Mouse (Mus musculus) embryonic stem cell, embryonic (primary cell): ENCODE results near the gene Rbfox3.

Experiments
- CTCF ChIA-PET, 4 experiments: fragments of 300-600 bp in 2 of 4; fragments of 350-600 bp in 2 of 4; sonication (Branson Sonifier 250); formaldehyde crosslinking; loops; one replicate each; lab custom pipeline; 2022; ENCODE audit warnings: inconsistent platforms in 2 of 4; lab: Charles Lee
- POLR2A ChIA-PET, 4 experiments: fragments of 300-600 bp in 2 of 4; fragments of 350-600 bp in 2 of 4; sonication (Branson Sonifier 250); formaldehyde crosslinking; loops; one replicate each; lab custom pipeline; 2022; ENCODE audit warnings: antibody characterized with exemption in 4 of 4, inconsistent platforms in 1 of 4; lab: Charles Lee

Rbfox3 gene

DNA sequence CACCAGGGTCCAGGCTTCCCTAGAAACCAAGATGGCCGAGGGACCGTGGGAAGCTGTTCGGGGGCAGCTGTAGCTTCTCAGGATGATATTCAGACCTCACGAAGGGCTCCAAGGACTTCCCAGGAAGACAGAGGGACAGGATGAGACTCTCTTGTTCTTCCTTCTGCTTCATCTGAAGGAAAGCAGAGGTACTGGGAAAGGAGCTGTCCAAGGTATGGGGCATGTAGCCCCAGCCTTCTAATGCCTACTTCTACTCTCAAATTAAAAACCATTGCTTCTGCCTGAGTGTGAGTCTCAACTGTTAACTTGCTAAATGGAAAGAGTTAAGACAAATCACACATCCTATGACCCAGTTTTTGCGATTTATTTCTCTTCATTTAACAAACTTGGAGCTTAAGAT lies 355.8 kb downstream of the Rbfox3 start:
- ChIA-PET POLR2A (interaction anchor here in 2 of 4 experiments (0.6 to 1.5 kb wide), 3 partner anchors 10 to 1646 kb away, joined by 3 to 4 read pairs (median 4); no protein-coding TSS in a partner anchor), CTCF (interaction anchor here in 3 of 4 experiments (0.6 to 1.3 kb wide), 7 partner anchors 12 to 183 kb away, joined by 3 to 15 read pairs (median 4); no protein-coding TSS in a partner anchor)

DNA sequence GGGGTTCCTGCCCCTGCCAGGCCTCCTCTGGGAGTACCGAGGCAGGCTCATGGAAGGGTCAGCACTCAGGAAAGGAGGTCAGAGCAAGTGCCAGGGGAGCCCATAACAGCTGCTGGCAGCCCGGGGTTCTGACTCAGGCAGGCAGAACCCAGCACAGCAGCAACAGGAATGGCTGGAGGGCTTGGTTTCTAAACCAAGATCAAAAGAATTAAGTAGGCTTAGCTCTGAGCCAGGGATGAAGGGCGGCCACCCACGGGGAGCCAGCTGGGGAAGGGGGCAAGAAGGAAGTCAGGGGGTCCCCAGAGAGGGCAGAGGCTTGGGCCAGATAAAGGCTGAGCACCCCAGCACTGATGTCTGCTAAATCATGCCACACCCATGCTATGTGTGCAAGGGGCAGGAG lies 356.9 kb downstream of the Rbfox3 start:
- ChIA-PET POLR2A (interaction anchor here in 2 of 4 experiments (0.9 to 1.5 kb wide), 2 partner anchors 11 to 503 kb away, joined by 4 to 5 read pairs; no protein-coding TSS in a partner anchor), CTCF (interaction anchor here in 2 of 4 experiments (0.7 kb wide), 2 partner anchors 19 to 732 kb away, joined by 4 to 5 read pairs; no protein-coding TSS in a partner anchor)

DNA sequence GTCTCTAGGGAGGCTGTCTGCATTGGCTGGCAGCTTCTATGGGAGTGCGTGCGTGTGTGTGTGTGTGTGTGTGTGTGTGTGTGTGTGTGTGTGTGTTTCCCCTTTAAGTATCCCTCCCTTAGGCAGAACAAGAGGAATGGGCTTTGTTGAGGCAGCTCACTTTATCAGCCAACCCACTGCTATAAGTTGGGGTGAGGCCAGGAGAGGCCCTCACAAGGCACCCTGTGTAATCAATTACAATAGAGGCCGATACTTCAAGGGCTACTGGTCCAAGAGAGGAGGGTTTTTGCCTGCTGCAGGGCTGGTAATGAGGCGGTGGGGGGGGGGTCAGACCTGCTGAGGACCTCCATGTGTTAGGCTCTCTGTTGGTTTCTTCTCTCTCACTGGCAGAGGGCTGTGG lies 357.5 kb downstream of the Rbfox3 start:
- CTCF ChIA-PET = interaction anchor here in 2 of 4 experiments (0.5 to 0.7 kb wide), 4 partner anchors 85 to 1266 kb away, joined by 3 to 14 read pairs (median 4); no protein-coding TSS in a partner anchor

DNA sequence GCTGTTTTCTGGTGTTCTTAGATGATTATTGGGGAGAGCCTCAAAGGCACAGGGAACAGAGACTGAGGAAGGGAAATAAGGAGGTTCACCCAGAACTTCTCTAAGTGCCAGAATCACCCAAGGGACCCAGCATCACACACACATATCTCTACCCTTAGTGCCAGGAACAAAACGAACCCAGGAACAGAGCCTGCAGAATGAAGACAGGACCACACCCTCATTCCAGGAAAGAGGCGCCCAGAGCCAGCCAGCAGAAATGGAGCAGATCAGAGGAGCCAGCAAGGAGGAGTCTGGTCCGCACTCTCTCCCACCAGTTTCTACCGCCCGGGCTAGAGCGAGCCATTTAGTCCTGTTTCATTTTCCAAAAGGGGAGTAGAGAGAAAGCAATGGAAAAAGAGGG lies 358.4 kb downstream of the Rbfox3 start:
- ChIA-PET POLR2A (interaction anchor here (0.6 to 1.5 kb wide), 9 partner anchors 10 to 1617 kb away, joined by 3 to 12 read pairs (median 3); no protein-coding TSS in a partner anchor), CTCF (interaction anchor here in 3 of 4 experiments (0.6 to 2.0 kb wide), 13 partner anchors 14 to 679 kb away, joined by 3 to 25 read pairs (median 8); no protein-coding TSS in a partner anchor)

More for the DNA sequence above, 357.5 kb downstream of the Rbfox3 start:
- POLR2A ChIA-PET = interaction anchor here in 3 of 4 experiments (0.6 to 1.1 kb wide), 4 partner anchors 18 to 613 kb away, joined by 3 to 12 read pairs (median 4); no protein-coding TSS in a partner anchor

DNA sequence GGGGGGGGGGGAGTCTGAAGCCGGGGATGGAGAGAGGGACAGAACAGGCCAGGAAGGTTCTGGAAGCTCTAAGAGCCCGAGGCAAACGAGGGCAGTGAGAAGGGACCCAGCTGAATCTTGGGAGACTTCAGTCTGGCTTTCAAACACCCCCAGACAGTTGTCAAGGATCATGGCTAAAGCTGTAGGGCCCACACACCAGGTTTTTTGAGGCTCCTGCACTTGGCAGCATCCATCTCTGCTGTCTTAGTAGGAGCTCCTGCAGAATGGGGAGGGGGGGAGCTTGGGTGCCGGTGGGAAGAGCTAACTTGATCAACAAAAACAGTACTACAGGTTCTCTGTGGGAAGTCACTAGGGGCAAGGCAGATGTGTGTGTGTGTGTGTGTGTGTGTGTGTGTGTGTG lies 358.9 kb downstream of the Rbfox3 start:
- POLR2A ChIA-PET = interaction anchor here in 3 of 4 experiments (0.6 to 1.7 kb wide), 11 partner anchors 8 to 1616 kb away, joined by 3 to 6 read pairs (median 3); no protein-coding TSS in a partner anchor

DNA sequence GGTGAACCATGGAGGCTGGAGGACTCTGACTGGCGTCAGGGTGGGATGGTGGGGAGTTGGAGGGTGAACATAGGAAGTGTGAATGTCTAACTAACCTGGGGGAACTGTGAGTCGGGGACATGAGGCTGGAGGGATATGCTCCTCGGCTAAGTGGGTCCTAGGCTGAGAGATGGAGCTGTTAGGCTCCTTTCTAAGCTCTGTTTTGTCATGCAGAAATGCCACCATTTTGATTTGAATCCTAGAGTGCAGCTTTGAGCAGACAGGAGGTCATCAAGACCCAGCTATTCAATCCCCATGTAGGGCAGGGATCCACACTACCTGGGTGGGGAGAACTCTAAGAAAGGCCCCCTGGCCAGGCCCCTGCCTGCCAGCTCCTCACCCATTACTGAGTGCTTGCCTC lies 359.7 kb downstream of the Rbfox3 start:
- POLR2A ChIA-PET = interaction anchor here in 3 of 4 experiments (0.6 to 1.7 kb wide), 12 partner anchors 9 to 1381 kb away, joined by 3 to 6 read pairs (median 3); partner anchors contain the start of gene Cant1 (in 1 of the 3)
- CTCF ChIA-PET = interaction anchor here (0.6 to 2.0 kb wide), 15 partner anchors 12 to 643 kb away, joined by 3 to 10 read pairs (median 4); no protein-coding TSS in a partner anchor

More for the DNA sequence above, 358.9 kb downstream of the Rbfox3 start:
- CTCF ChIA-PET = interaction anchor here (0.6 to 2.0 kb wide), 16 partner anchors 13 to 678 kb away, joined by 3 to 25 read pairs (median 6); no protein-coding TSS in a partner anchor

DNA sequence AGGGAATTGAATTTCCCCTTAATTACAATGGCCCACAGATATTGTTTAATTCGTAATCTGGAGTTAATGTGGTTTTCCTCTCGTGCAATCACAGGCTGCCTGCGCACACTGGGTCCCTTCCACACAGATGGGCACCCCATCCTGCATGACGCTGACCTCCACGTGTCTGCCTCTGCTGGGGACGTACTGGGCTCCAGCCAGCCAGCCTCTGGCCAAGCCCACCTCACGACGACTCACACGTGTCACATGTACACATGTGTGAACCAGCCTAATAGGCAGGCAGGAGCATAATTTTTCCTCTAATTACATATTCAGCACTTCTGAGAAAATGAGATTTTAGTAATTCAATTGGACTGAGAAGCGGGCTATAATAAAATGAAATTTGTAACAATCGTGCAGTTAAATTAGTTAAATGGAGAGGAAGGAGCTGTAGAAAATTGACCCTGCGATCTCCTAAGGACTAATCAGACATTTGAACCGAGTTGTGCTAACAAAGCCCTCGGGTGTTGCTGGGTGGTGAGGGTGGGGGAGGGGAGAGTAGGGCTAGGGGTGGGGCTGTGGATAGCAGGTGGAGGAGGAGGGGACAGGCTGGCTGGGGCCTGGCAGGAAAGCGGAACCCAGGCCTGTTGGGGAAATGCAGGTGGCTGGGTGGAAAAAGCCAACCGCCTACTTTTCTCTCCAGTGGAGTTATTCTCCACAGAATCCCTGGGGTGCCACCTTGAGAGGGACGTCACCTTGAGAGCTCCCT lies 360.4 kb downstream of the Rbfox3 start:
- CTCF ChIA-PET = interaction anchor here (0.6 to 2.0 kb wide), 13 partner anchors 12 to 503 kb away, joined by 3 to 11 read pairs (median 4); no protein-coding TSS in a partner anchor

DNA sequence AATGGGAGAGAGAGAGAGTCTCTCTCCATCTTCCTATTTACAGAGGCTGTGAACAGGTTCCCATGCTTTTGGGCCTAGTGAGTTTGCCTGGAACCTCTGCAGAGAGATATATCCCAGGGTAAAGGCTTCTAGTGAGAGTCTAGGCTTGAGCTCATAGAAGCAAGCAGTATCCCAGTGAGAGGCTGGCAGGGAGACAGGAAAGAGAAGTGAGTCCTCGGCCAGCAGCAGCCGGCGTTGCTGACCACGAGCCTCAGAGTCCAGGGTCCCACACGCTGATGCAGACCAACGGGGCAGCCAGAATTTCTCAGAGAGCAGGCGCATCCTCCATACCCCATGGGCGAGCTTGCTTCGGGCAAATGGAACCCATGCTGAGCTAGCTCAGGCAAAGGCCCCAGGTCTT lies 363.2 kb downstream of the Rbfox3 start:
- ChIA-PET POLR2A (interaction anchor here in 1 of 4 experiments (1.8 kb wide), 1 partner anchor 21 kb away, joined by 7 read pairs; no protein-coding TSS in a partner anchor), CTCF (interaction anchor here in 2 of 4 experiments (1.2 to 1.4 kb wide), 2 partner anchors 25 to 92 kb away, joined by 3 to 4 read pairs; no protein-coding TSS in a partner anchor)

More for the DNA sequence above, 360.4 kb downstream of the Rbfox3 start:
- POLR2A ChIA-PET = interaction anchor here in 3 of 4 experiments (0.6 to 1.7 kb wide), 7 partner anchors 8 to 736 kb away, joined by 3 to 8 read pairs (median 3); no protein-coding TSS in a partner anchor

DNA sequence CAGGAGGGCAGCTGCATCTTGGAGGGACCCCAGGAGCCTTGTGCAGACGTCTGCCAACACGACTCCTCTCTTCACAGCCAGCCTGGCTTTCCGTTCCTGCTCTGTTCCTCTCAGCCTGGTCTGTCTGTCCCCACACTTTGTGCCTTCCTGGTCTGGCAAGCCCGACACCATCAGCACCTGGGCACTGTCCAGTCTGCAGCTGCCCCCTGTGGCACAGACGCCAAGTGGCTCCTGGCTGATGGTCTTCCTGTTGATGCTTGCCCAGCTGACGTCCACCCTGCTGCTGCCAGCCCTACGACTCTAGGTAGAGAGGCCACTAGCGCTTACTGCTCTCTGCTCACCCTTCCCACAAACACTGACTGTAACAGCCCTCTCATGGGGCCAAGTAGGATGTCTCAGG lies 365.1 kb downstream of the Rbfox3 start:
- POLR2A ChIA-PET = no interaction called here
- CTCF ChIA-PET = interaction anchor here in 3 of 4 experiments (0.5 to 2.5 kb wide), 7 partner anchors 9 to 756 kb away, joined by 3 to 14 read pairs (median 6); no protein-coding TSS in a partner anchor

DNA sequence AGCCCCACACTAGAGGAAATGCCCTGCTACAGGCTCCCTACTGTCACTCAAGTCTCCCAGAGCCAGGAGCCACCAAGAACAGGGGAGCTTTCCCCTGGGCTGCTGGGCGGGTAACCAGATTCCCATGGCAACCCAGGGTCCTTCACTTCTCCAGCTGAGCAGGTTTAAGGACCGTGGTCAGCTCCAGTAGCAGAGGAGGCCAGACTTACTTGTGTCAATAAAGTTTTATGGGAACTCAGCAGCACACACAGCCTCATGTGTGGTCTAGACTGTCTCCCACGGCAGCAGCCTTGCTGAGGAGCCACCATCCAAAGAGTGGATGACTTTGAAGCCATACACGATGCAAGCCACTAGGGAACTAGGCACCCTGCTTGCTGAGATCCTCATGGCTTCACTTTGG lies 365.7 kb downstream of the Rbfox3 start:
- ChIA-PET POLR2A (interaction anchor here in 1 of 4 experiments (0.7 kb wide), 1 partner anchor 11 kb away, joined by 4 read pairs; no protein-coding TSS in a partner anchor), CTCF (interaction anchor here (0.5 to 2.5 kb wide), 9 partner anchors 9 to 196 kb away, joined by 3 to 11 read pairs (median 5); no protein-coding TSS in a partner anchor)

DNA sequence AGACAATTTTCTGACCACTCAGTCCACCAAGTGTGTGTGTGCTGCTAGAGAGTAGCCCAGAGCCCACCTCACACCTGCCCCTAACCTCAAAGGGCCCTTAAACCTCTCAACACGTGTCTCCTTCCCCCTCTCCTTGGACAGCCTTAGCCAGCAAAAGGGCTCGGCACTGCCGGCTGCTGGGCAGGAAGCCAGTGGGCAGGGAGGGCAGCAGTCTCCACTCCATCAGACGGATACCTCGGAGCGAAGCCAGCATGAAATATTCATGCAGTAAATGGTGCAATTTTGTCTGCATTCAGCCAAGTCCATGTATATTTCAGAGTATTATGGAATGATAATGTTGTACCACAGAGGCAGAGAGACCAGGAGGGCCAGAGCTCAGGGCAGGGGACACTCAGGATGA lies 366.8 kb downstream of the Rbfox3 start:
- ChIA-PET POLR2A (no interaction called here), CTCF (interaction anchor here in 1 of 4 experiments (1.4 kb wide), 1 partner anchor 10 kb away, joined by 3 read pairs; no protein-coding TSS in a partner anchor)

DNA sequence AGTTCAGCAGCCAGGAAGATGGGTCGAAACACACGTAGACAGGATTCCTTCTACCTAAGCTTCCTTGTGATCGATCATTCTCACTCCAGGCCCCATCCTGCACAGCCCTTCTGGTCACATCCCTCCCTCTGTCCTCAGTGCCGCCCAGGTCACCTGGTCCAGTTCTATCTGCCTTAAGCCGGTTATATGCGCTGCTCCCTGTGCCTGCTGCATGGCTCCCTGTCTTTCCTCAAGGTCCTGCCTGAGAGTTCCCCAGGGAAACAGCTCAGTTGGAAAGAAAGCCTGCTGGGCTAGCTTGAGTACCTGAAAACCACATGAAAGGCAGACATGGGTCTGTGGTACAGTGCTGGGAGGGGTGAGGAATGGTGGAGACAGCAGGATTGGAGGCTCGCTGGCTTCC lies 368.5 kb downstream of the Rbfox3 start:
- ChIA-PET CTCF (interaction anchor here in 2 of 4 experiments (0.6 to 2.3 kb wide), 8 partner anchors 8 to 710 kb away, joined by 3 to 8 read pairs (median 4); no protein-coding TSS in a partner anchor), POLR2A (interaction anchor here in 2 of 4 experiments (1.0 to 1.6 kb wide), 3 partner anchors 9 to 66 kb away, joined by 4 to 6 read pairs (median 5); partner anchors contain the start of gene Engase (in 1 of the 2))

DNA sequence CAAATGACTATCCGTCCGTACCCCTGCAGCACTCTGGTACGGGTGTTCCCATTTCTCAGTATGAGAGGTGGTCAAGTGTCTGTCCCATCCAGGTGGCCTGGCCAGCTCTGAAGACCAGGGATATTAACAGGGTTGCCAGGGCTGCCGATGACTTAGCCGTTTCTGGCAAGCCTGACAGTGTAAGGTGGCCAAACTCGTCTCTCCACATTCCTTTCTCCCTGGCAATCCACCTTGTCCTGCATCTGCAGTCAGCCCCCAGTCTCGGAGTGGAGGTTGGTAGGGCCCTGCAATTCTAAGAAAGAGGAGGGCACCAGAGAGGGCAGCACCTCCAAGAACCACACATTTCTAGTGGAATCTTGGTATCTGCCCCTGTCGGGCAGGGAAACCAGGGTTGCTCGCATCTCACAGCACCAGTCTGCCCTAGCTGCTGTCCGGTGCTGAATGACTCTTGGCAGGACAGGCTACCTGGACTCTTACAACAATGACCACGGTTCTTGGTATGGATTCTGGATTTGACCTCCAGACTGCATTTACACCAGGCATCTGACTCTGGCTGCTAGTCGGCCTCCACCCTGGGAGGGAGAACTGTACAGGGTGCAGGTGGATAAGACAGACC lies 370.9 kb downstream of the Rbfox3 start:
- ChIA-PET POLR2A (no interaction called here), CTCF (interaction anchor here in 1 of 4 experiments (2.3 kb wide), 1 partner anchor 199 kb away, joined by 8 read pairs; no protein-coding TSS in a partner anchor)

DNA sequence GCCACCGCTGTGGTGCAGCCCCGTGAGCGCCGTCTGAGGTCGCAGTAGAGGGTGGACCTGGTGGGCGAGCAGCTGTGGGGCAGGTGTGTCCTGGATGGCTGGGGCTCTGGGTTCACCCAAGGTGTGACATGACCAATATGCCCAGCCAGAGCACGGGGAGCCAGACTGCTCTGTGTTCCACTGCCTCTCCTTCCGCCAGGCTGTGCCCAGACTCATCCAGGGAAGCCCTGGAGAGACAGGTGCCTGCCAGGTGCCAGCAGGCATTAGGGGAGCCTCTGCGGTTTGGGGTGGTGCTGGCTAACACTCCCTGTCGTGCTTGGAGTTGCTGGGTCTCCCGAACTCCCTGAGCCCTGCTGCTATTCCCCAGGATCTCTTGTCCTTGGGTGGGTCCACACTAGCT lies 373.4 kb downstream of the Rbfox3 start:
- ChIA-PET CTCF (interaction anchor here in 2 of 4 experiments (1.1 kb wide), 2 partner anchors 30 to 201 kb away, joined by 4 read pairs; no protein-coding TSS in a partner anchor), POLR2A (interaction anchor here in 1 of 4 experiments (0.6 kb wide), 1 partner anchor 257 kb away, joined by 6 read pairs; no protein-coding TSS in a partner anchor)

DNA sequence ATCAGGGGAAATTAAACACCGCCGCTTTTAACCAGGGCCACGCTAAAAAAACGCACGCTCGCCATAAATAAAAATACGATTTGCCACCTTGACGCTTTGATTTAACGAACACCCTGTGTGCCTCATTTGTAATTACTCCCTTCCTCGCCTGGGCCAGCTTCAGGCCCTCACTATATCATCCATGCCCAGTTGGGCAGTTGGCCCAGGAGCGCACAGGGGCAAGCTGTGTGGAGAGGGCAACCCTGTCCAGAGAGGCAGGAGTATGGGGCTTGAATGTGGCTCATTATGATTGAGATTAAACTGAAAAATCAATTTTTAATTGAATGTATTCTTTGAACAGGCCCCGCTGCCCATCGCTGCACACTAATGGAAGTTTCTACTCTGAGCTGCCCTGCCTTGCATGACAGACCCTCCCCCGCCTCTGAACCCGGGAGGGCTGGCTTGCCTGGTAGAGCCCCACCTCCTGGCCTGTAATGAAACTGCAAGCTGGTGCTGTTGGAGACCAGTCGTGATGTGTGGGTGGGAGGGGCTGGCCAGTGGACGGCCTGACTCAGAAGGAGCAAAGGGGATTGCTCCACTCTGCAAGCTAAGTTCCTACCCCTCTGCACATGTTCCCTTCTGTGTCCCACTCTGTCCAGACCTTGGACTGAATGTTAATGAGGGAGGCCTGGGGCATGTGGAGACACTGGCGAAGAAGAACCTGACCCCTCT lies 376.9 kb downstream of the Rbfox3 start:
- ChIA-PET CTCF (interaction anchor here (0.5 to 2.6 kb wide), 43 partner anchors 8 to 715 kb away, joined by 3 to 17 read pairs (median 4); no protein-coding TSS in a partner anchor), POLR2A (interaction anchor here in 2 of 4 experiments (0.7 to 1.2 kb wide), 5 partner anchors 11 to 27 kb away, joined by 3 to 4 read pairs (median 3); no protein-coding TSS in a partner anchor)

DNA sequence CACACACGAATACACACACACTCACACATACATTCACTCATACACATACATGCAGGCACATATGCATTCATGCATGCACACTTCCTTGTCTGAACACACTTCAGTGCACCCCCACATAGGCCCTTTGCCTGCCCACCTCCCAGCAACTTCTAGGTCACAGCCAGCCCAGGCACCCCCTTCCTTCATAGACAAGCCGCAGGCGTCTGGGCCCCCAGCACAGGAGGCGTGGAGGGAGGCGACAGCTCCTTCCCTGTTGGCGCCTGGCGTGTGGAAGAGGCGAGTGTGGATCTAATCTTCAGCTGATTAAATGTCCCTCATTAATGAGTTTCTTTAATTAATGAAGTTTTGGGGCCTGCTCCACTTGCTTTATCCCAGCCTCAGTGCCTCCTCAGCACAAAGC lies 381.1 kb downstream of the Rbfox3 start:
- ChIA-PET POLR2A (no interaction called here), CTCF (interaction anchor here in 2 of 4 experiments (0.7 to 2.4 kb wide), 4 partner anchors 10 to 209 kb away, joined by 3 to 11 read pairs (median 4); no protein-coding TSS in a partner anchor)
